Mouse (Mus musculus) liver, embryonic 14.5 days (tissue): ENCODE measurements around the gene Nrbf2.

Source experiments
- CTCF ChIP-seq: IDR thresholded peaks from 2 replicates; pipeline ENCODE4 v1.5.1; 2016; ENCODE audit warnings: antibody characterized with exemption, low read depth, control low read depth
- EP300 ChIP-seq: IDR thresholded peaks from 2 replicates; pipeline ENCODE4 v1.6.1; 2016; ENCODE audit warnings: antibody characterized with exemption, low read depth

- no peak for TF ChIP-seq CTCF
- TF ChIP-seq EP300 = no peak
Measured at GRCm38 (mm10) chr10:67317931-67318460, 32.9 kb upstream of the Nrbf2 start.
